Mouse (Mus musculus) heart, postnatal 0 days (tissue): Measurements from ENCODE around the gene Sbf1. TPM values are rescaled to one million over a fixed set of nuclear protein-coding genes. Genes with fewer than 3 reads are reported as not detected.

Experiments
- ATAC-seq: fragments of 200-750 bp; cut with Nextera tagmentation; 2 replicates; pipeline ENCODE4 v1.8.0; 2017; ENCODE audit warnings: low read depth, moderate number of reproducible peaks, moderate library complexity; ENCODE audit not compliant: insufficient read depth
- DNase-seq: peaks from one replicate; pipeline ENCODE4 v3.0.0-alpha.2; 2016; ENCODE audit warnings: low spot score
- H3K27ac ChIP-seq: fragments of 300-500 bp; sonication (generic); 2 replicates; pipeline ENCODE4 v1.5.1; 2014; ENCODE audit warnings: low read depth, mild to moderate bottlenecking
- H3K27me3 ChIP-seq: fragments of 300-500 bp; sonication (generic); 2 replicates; pipeline ENCODE4 v1.6.1; 2014; ENCODE audit warnings: low read length, mixed read lengths; ENCODE audit not compliant: control insufficient read depth, insufficient read depth
- H3K36me3 ChIP-seq: fragments of 300-500 bp; sonication (generic); replicated peaks from 2 replicates; pipeline ENCODE4 v1.6.1; 2014; ENCODE audit warnings: low read length, mixed read lengths; ENCODE audit not compliant: control insufficient read depth, insufficient read depth
- H3K4me1 ChIP-seq: fragments of 300-500 bp; sonication (generic); 2 replicates; pipeline ENCODE4 v1.6.1; 2014; ENCODE audit warnings: antibody characterized with exemption; ENCODE audit not compliant: control insufficient read depth, insufficient read depth
- H3K4me2 ChIP-seq: fragments of 300-500 bp; sonication (generic); 2 replicates; pipeline ENCODE4 v1.6.1; 2014; ENCODE audit warnings: low read depth, mild to moderate bottlenecking, low read length, moderate library complexity
- H3K4me3 ChIP-seq: fragments of 300-500 bp; sonication (generic); 2 replicates; pipeline ENCODE4 v1.5.1; 2014; ENCODE audit warnings: low read depth, low read length
- H3K9ac ChIP-seq: fragments of 300-500 bp; sonication (generic); replicated peaks from 2 replicates; pipeline ENCODE4 v1.6.1; 2014; ENCODE audit warnings: low read depth, low read length, mixed read lengths
- H3K9me3 ChIP-seq: fragments of 300-500 bp; sonication (generic); replicated peaks from 2 replicates; pipeline ENCODE4 v1.6.1; 2016; ENCODE audit warnings: low read length; ENCODE audit not compliant: control insufficient read depth
- CTCF ChIP-seq: IDR thresholded peaks from 2 replicates; pipeline ENCODE4 v1.5.1; 2016; ENCODE audit warnings: antibody characterized with exemption, control low read depth, low read depth
- EP300 ChIP-seq: IDR thresholded peaks from 2 replicates; pipeline ENCODE4 v1.6.1; 2016; ENCODE audit warnings: antibody characterized with exemption, low read depth
- WGBS: fragments of 180-500 bp; shearing (Covaris S2); extraction: QIAGEN DNeasy Blood & Tissue Kit; methylation state at CpG from one replicate; pipeline ENCODE4 v1.1.7; 2014; 5-methylcytosine and 5-hydroxymethylcytosine counted together
- microRNA-seq: library from miRNA; unstranded; fragments of <30 nt; microRNA quantifications from one replicate; pipeline ENCODE4, GENCODE M21; 2016
- polyA plus RNA-seq: library from polyadenylated mRNA; unstranded; fragments of >200 nt; fragmentation: Nextera tagmentation; extraction: Ambion mirVana; gene quantifications from 2 replicates; pipeline ENCODE4 v1.2.1, GENCODE M21; 2015
- total RNA-seq: library from RNA; depleted of rRNA; stranded (reverse); fragments of >200 nt; gene quantifications from 2 replicates; pipeline ENCODE4 v1.2.3, GENCODE M21; 2014; ENCODE audit warnings: low replicate concordance; rRNA removed

Gene Sbf1
- total and polyA plus RNA-seq, 2 experiments from 2014 or later, result 25.6 to 147 TPM

GRCm38 (mm10) chr15:89249063-89249462 is 66.0 kb downstream of the Sbf1 start:
- Histone ChIP-seq H3K4me3 (no peak overlapping the region), H3K4me1 (no peaks in the 10 kb centered on the region), H3K9ac (no peak overlapping the region), H3K27ac (no peak overlapping the region), H3K27me3 (no peaks in the 10 kb centered on the region), H3K9me3 (no peaks in the 10 kb centered on the region), H3K4me2 (no peak overlapping the region), H3K36me3 (peaks cover 34% of the 10 kb centered on the region)
- TF ChIP-seq CTCF (no peak), EP300 (no peak)
- ATAC-seq (no peak), DNase-seq (no peak)
- 83% methylated on average over 6 of the region's 6 CpGs for WGBS

- H3K27ac ChIP-seq, result no peak overlapping the region
- 77% methylated on average over 2 of the region's 2 CpGs for WGBS
- no peaks in the 10 kb centered on the region for H3K27me3 ChIP-seq
- no peaks in the 10 kb centered on the region for H3K9me3 ChIP-seq
- H3K4me3 ChIP-seq, result no peak overlapping the region
- H3K9ac ChIP-seq, result no peak overlapping the region
- ATAC-seq (no peak), DNase-seq (no peak)
- H3K36me3 ChIP-seq, result peaks cover 22% of the 10 kb centered on the region
- no peak for TF ChIP-seq EP300
- TF ChIP-seq CTCF, result peak; percentile 27; the same call in 1 of the 2 replicates
- peaks cover 3% of the 10 kb centered on the region; the same call in 1 of the 2 replicates for H3K4me1 ChIP-seq
- no peak overlapping the region for H3K4me2 ChIP-seq
Measured at GRCm38 (mm10) chr15:89241025-89241424, 74.1 kb downstream of the Sbf1 start.

GRCm38 (mm10) chr15:89239751-89240392 is 75.2 kb downstream of the Sbf1 start:
- ATAC-seq, result no peak
- 52% methylated on average over 3 of the region's 3 CpGs for WGBS
- H3K27ac ChIP-seq, result peak overlapping the region; percentile 1; the same call in 1 of the 2 replicates

More at GRCm38 (mm10) chr15:89239751-89240392, 75.2 kb downstream of the Sbf1 start:
- Histone ChIP-seq H3K36me3 (peaks cover 19% of the 10 kb centered on the region), H3K27me3 (no peaks in the 10 kb centered on the region), H3K4me3 (no peak overlapping the region), H3K4me2 (no peak overlapping the region), H3K9ac (no peak overlapping the region), H3K9me3 (no peaks in the 10 kb centered on the region), H3K4me1 (peaks cover 3% of the 10 kb centered on the region; the same call in 1 of the 2 replicates)
- TF ChIP-seq CTCF (no peak), EP300 (no peak)
- DNase-seq, result no peak

Small RNA genes lying within 50 kb of the gene (microRNA-seq; reads per million reads assigned to microRNA genes)
- gene Mir6959, result 0.54 reads per million

Other genes starting within 250 kb of the Sbf1 start
- 59.2 and 61.2 TPM in 2 replicates for gene Trabd, start 240.2 kb downstream of the Sbf1 start, total RNA-seq
- 46.6 and 46.7 TPM in 2 replicates for gene Trabd, start 240.2 kb downstream of the Sbf1 start, polyA plus RNA-seq
- 35.4 and 39.1 TPM in 2 replicates for gene Selenoo, start 226.2 kb downstream of the Sbf1 start, total RNA-seq
- 10.3 and 11.3 TPM in 2 replicates for gene Selenoo, start 226.2 kb downstream of the Sbf1 start, polyA plus RNA-seq
- gene Tubgcp6, start 192.2 kb downstream of the Sbf1 start, total RNA-seq, result 17.2 and 26.9 TPM in 2 replicates
- 4.4 and 5.1 TPM in 2 replicates for gene Tubgcp6, start 192.2 kb downstream of the Sbf1 start, polyA plus RNA-seq
- 14.9 and 17.4 TPM in 2 replicates for gene Hdac10, start 186.6 kb downstream of the Sbf1 start, total RNA-seq
- gene Hdac10, start 186.6 kb downstream of the Sbf1 start, polyA plus RNA-seq, result 10.7 and 10.8 TPM in 2 replicates
- gene Mapk12, start 174.6 kb downstream of the Sbf1 start, total RNA-seq, result 7.1 and 55.2 TPM in 2 replicates
- 18.6 and 18.9 TPM in 2 replicates for gene Mapk12, start 174.6 kb downstream of the Sbf1 start, polyA plus RNA-seq
- 1.0 and 4.9 TPM in 2 replicates for gene Mapk11, start 165.7 kb downstream of the Sbf1 start, total RNA-seq
- gene Mapk11, start 165.7 kb downstream of the Sbf1 start, polyA plus RNA-seq, result 2.5 and 2.6 TPM in 2 replicates
- gene Plxnb2, start 134.5 kb downstream of the Sbf1 start, total RNA-seq, result 153 and 199 TPM in 2 replicates
- 51.6 and 54.5 TPM in 2 replicates for gene Plxnb2, start 134.5 kb downstream of the Sbf1 start, polyA plus RNA-seq
- 15.2 and 19.2 TPM in 2 replicates for gene Dennd6b, start 118.8 kb downstream of the Sbf1 start, total RNA-seq
- 14.5 and 14.8 TPM in 2 replicates for gene Dennd6b, start 118.8 kb downstream of the Sbf1 start, polyA plus RNA-seq
- gene Ppp6r2, start 103.8 kb downstream of the Sbf1 start, total RNA-seq, result 65.1 and 98.4 TPM in 2 replicates
- gene Ppp6r2, start 103.8 kb downstream of the Sbf1 start, polyA plus RNA-seq, result 27.4 and 27.7 TPM in 2 replicates
- gene Adm2, start 7.4 kb upstream of the Sbf1 start, total RNA-seq, result not detected in 2 replicates
- gene Adm2, start 7.4 kb upstream of the Sbf1 start, polyA plus RNA-seq, result not detected in 2 replicates
- gene Miox, start 19.1 kb upstream of the Sbf1 start, total RNA-seq, result not detected in 2 replicates
- gene Miox, start 19.1 kb upstream of the Sbf1 start, polyA plus RNA-seq, result not detected in 2 replicates
- gene Lmf2, start 40.3 kb upstream of the Sbf1 start, total RNA-seq, result 26.9 and 33.5 TPM in 2 replicates
- 31.4 and 33.3 TPM in 2 replicates for gene Lmf2, start 40.3 kb upstream of the Sbf1 start, polyA plus RNA-seq
- 83.8 and 136 TPM in 2 replicates for gene Ncaph2, start 40.4 kb upstream of the Sbf1 start, total RNA-seq
- 59.4 and 64.3 TPM in 2 replicates for gene Ncaph2, start 40.4 kb upstream of the Sbf1 start, polyA plus RNA-seq
- 29.0 and 30.6 TPM in 2 replicates for gene Sco2, start 58.5 kb upstream of the Sbf1 start, total RNA-seq
- 8.1 and 9.4 TPM in 2 replicates for gene Sco2, start 58.5 kb upstream of the Sbf1 start, polyA plus RNA-seq
- gene Tymp, start 61.7 kb upstream of the Sbf1 start, total RNA-seq, result 1.6 and 7.2 TPM in 2 replicates
- gene Tymp, start 61.7 kb upstream of the Sbf1 start, polyA plus RNA-seq, result 1.3 and 1.4 TPM in 2 replicates
- gene Odf3b, start 64.0 kb upstream of the Sbf1 start, total RNA-seq, result 0.46 TPM in 1 of 2 replicates, not detected in the other
- 0.67 and 1.7 TPM in 2 replicates for gene Odf3b, start 64.0 kb upstream of the Sbf1 start, polyA plus RNA-seq
- gene Klhdc7b, start 69.6 kb upstream of the Sbf1 start, total RNA-seq, result not detected in 2 replicates
- gene Klhdc7b, start 69.6 kb upstream of the Sbf1 start, polyA plus RNA-seq, result not detected in 2 replicates
- gene Syce3, start 95.2 kb upstream of the Sbf1 start, total RNA-seq, result not detected in 2 replicates
- gene Syce3, start 95.2 kb upstream of the Sbf1 start, polyA plus RNA-seq, result not detected in 2 replicates
- 600 and 674 TPM in 2 replicates for gene Cpt1b, start 110.6 kb upstream of the Sbf1 start, total RNA-seq
- 400 and 412 TPM in 2 replicates for gene Cpt1b, start 110.6 kb upstream of the Sbf1 start, polyA plus RNA-seq
- gene C730034F03Rik, start 114.3 kb upstream of the Sbf1 start, total RNA-seq, result 0.12 TPM in 1 of 2 replicates, not detected in the other
- 2.0 and 2.4 TPM in 2 replicates for gene C730034F03Rik, start 114.3 kb upstream of the Sbf1 start, polyA plus RNA-seq
- gene Gm44502, start 114.4 kb upstream of the Sbf1 start, total RNA-seq, result 0.08 and 2.4 TPM in 2 replicates
- gene Gm44502, start 114.4 kb upstream of the Sbf1 start, polyA plus RNA-seq, result 0.80 and 0.82 TPM in 2 replicates
- gene Chkb, start 114.6 kb upstream of the Sbf1 start, total RNA-seq, result 64.5 and 78.3 TPM in 2 replicates
- gene Chkb, start 114.6 kb upstream of the Sbf1 start, polyA plus RNA-seq, result 130 and 142 TPM in 2 replicates
- 0.84 TPM in 1 of 2 replicates, not detected in the other for gene Mapk8ip2, start 138.6 kb upstream of the Sbf1 start, total RNA-seq
- 0.15 and 0.23 TPM in 2 replicates for gene Mapk8ip2, start 138.6 kb upstream of the Sbf1 start, polyA plus RNA-seq
- 14.1 and 17.6 TPM in 2 replicates for gene Arsa, start 162.1 kb upstream of the Sbf1 start, total RNA-seq
- 10.4 and 12.7 TPM in 2 replicates for gene Arsa, start 162.1 kb upstream of the Sbf1 start, polyA plus RNA-seq
- 17.1 and 26.5 TPM in 2 replicates for gene Shank3, start 184.3 kb upstream of the Sbf1 start, total RNA-seq
- gene Shank3, start 184.3 kb upstream of the Sbf1 start, polyA plus RNA-seq, result 0.81 and 1.1 TPM in 2 replicates